Mouse (Mus musculus) subcutaneous adipose tissue, adult 2 months (tissue): ENCODE measurements around the gene Mypn. TPM values are rescaled to one million over a fixed set of nuclear protein-coding genes. Genes with fewer than 3 reads are reported as not detected.

Source experiments
- polyA plus RNA-seq: library from polyadenylated mRNA; depleted of rRNA; stranded (reverse); fragments of >200 nt; gene quantifications from 2 replicates; pipeline ENCODE4 v1.2.3, GENCODE M21; 2012; ENCODE audit warnings: low replicate concordance; rRNA removed

Gene Mypn
- polyA plus RNA-seq, result 0.06 TPM in 2 replicates

GRCm38 (mm10) chr10:63203728-63204127 is at the start of gene Mypn:
Gene Mypn (minus strand): TSS chr10:63203952.

GRCm38 (mm10) chr10:63243493-63244054 is 39.8 kb upstream of the Mypn start, which contains the start of gene Herc4:
Gene Herc4 (plus strand): TSS chr10:63243810.

GRCm38 (mm10) chr10:63099521-63099920 is 104.2 kb downstream of the Mypn start, which contains the start of gene Atoh7:
Gene Atoh7 (plus strand): TSS chr10:63099651.

Other genes with a start within 250 kb of the Mypn start
- gene Rufy2, start 223.7 kb downstream of the Mypn start, polyA plus RNA-seq, result 3.4 and 6.6 TPM in 2 replicates
- gene Hnrnph3, start 179.7 kb downstream of the Mypn start, polyA plus RNA-seq, result 9.3 and 21.2 TPM in 2 replicates
- gene Pbld2, start 179.6 kb downstream of the Mypn start, polyA plus RNA-seq, result 1.5 and 2.5 TPM in 2 replicates
- 4.1 and 12.0 TPM in 2 replicates for gene Pbld1, start 143.8 kb downstream of the Mypn start, polyA plus RNA-seq
- gene Atoh7, start 104.3 kb downstream of the Mypn start, polyA plus RNA-seq, result 0.09 TPM in 1 of 2 replicates, not detected in the other
- gene Herc4, start 39.9 kb upstream of the Mypn start, polyA plus RNA-seq, result 21.9 and 24.5 TPM in 2 replicates
- 2.1 and 4.9 TPM in 2 replicates for gene Sirt1, start 177.8 kb upstream of the Mypn start, polyA plus RNA-seq
- 0.97 and 1.2 TPM in 2 replicates for gene Dnajc12, start 178.5 kb upstream of the Mypn start, polyA plus RNA-seq
- gene Gm7075, start 217.8 kb upstream of the Mypn start, polyA plus RNA-seq, result not detected in 2 replicates
- gene Ctnna3, start 226.1 kb upstream of the Mypn start, polyA plus RNA-seq, result 0.43 and 0.73 TPM in 2 replicates